Mouse (Mus musculus) frontal cortex, adult 2 months (tissue): ENCODE measurements around the gene Myt1. TPM values are rescaled to one million over a fixed set of nuclear protein-coding genes. Genes with fewer than 3 reads are reported as not detected.

Source experiments
- polyA plus RNA-seq: library from polyadenylated mRNA; depleted of rRNA; stranded (reverse); fragments of >200 nt; gene quantifications from 2 replicates; pipeline ENCODE4 v1.2.3, GENCODE M21; 2012; rRNA removed

Gene Myt1
- polyA plus RNA-seq, 1 experiment, result 16.9 TPM

Other genes with a start within 250 kb of the Myt1 start
- 139 and 171 TPM in 2 replicates for gene Dnajc5, start 242.8 kb upstream of the Myt1 start, polyA plus RNA-seq
- 125 and 149 TPM in 2 replicates for gene Uckl1, start 178.4 kb upstream of the Myt1 start, polyA plus RNA-seq
- 35.7 and 38.0 TPM in 2 replicates for gene Prpf6, start 171.5 kb upstream of the Myt1 start, polyA plus RNA-seq
- gene Zfp512b, start 170.5 kb upstream of the Myt1 start, polyA plus RNA-seq, result 76.7 and 101 TPM in 2 replicates
- gene Samd10, start 164.1 kb upstream of the Myt1 start, polyA plus RNA-seq, result 30.1 and 30.6 TPM in 2 replicates
- not detected in 2 replicates for gene Gm29797, start 106.3 kb upstream of the Myt1 start, polyA plus RNA-seq
- 20.4 and 22.5 TPM in 2 replicates for gene Sox18, start 91.7 kb upstream of the Myt1 start, polyA plus RNA-seq
- 155 and 160 TPM in 2 replicates for gene Tcea2, start 83.0 kb upstream of the Myt1 start, polyA plus RNA-seq
- 42.6 and 53.6 TPM in 2 replicates for gene Rgs19, start 69.4 kb upstream of the Myt1 start, polyA plus RNA-seq
- gene Lkaaear1, start 64.9 kb upstream of the Myt1 start, polyA plus RNA-seq, result not detected in 2 replicates
- 26.4 and 34.4 TPM in 2 replicates for gene Oprl1, start 48.3 kb upstream of the Myt1 start, polyA plus RNA-seq
- gene Pcmtd2, start 74.5 kb downstream of the Myt1 start, polyA plus RNA-seq, result 74.7 and 88.9 TPM in 2 replicates
- 27.8 and 30.5 TPM in 2 replicates for gene Polr3k, start 101.0 kb downstream of the Myt1 start, polyA plus RNA-seq
- not detected in 2 replicates for gene Gm14496, start 227.8 kb downstream of the Myt1 start, polyA plus RNA-seq